Mouse (Mus musculus) CH12.LX (cell line): ENCODE results near the gene Rer1. TPM values are rescaled to one million over a fixed set of nuclear protein-coding genes. Genes with fewer than 3 reads are reported as not detected.

Experiments
- DNase-seq: peaks from one replicate; pipeline ENCODE4 v3.0.0-alpha.2; 2013; ENCODE audit errors: extremely low read depth
- H3K27ac ChIP-seq: 2 replicates; pipeline ENCODE4 v1.5.1; 2012; ENCODE audit warnings: low read depth, mild to moderate bottlenecking, control low read depth, moderate library complexity; ENCODE audit not compliant: insufficient read depth
- H3K27me3 ChIP-seq: replicated peaks from 2 replicates; pipeline ENCODE3; 2012; ENCODE audit warnings: inconsistent platforms
- H3K36me3 ChIP-seq, 2 experiments: replicated peaks in 1 of 2; 2 replicates each; pipeline versions ENCODE3 to v1.6.1; 2012; ENCODE audit warnings: inconsistent platforms in 1 of 2, low read length in 1 of 2, mild to moderate bottlenecking in 1 of 2, mixed read lengths in 1 of 2, moderate library complexity in 1 of 2; ENCODE audit not compliant: control insufficient read depth in 1 of 2, insufficient read depth in 1 of 2
- H3K4me1 ChIP-seq, 2 experiments: 2 replicates each; pipeline ENCODE4 v1.6.1; 2012; ENCODE audit warnings: inconsistent platforms in 1 of 2, moderate library complexity in 1 of 2; ENCODE audit not compliant: insufficient read depth in 2 of 2, control insufficient read depth in 1 of 2
- H3K4me2 ChIP-seq: 2 replicates; pipeline ENCODE4 v1.6.1; 2012; ENCODE audit warnings: low read depth, mild to moderate bottlenecking, control low read depth; ENCODE audit not compliant: poor library complexity, insufficient read depth, severe bottlenecking
- H3K4me3 ChIP-seq, 3 experiments: fragments of 150-350 bp in 1 of 3; sonication (generic) in 1 of 3; replicated peaks in 1 of 3; 2 replicates each; pipeline versions ENCODE3 to v1.5.1; 2011 to 2012; ENCODE audit warnings: low read depth in 2 of 3, low read length in 2 of 3, mild to moderate bottlenecking in 2 of 3, moderate library complexity in 2 of 3, control low read depth in 1 of 3, improper control_type of control experiment in 1 of 3, inconsistent platforms in 1 of 3, mixed read lengths in 1 of 3; ENCODE audit not compliant: poor library complexity in 1 of 3
- H3K79me2 ChIP-seq: replicated peaks from 2 replicates; pipeline ENCODE4 v1.6.1; 2012; ENCODE audit warnings: mild to moderate bottlenecking, moderate library complexity; ENCODE audit not compliant: control insufficient read depth, poor library complexity, insufficient read depth, severe bottlenecking; ENCODE audit errors: extremely low read depth
- H3K9ac ChIP-seq: 2 replicates; pipeline ENCODE4 v1.6.1; 2012; ENCODE audit warnings: low read depth, mild to moderate bottlenecking, control low read depth, moderate library complexity; ENCODE audit not compliant: insufficient read depth
- H3K9me3 ChIP-seq: replicated peaks from 2 replicates; pipeline ENCODE3; 2012; ENCODE audit warnings: low read length, inconsistent platforms, mixed read lengths
- CHD1 ChIP-seq: IDR thresholded peaks from 2 replicates; pipeline ENCODE4 v1.6.1; 2012; ENCODE audit warnings: low read depth, low read length, improper control_type of control experiment, inconsistent platforms
- CTCF ChIP-seq, 2 experiments: IDR thresholded peaks in 1 of 2; conservative IDR thresholded peaks in 1 of 2; 2 replicates each; pipeline ENCODE4 v1.5.1; 2011 to 2012; ENCODE audit warnings: low read depth in 2 of 2, low read length in 2 of 2, improper control_type of control experiment in 1 of 2, inconsistent platforms in 1 of 2, mild to moderate bottlenecking in 1 of 2, moderate library complexity in 1 of 2
- E2F4 ChIP-seq: IDR thresholded peaks from 2 replicates; pipeline ENCODE4 v1.6.1; 2011; ENCODE audit warnings: low read depth, low read length, improper control_type of control experiment; ENCODE audit not compliant: insufficient replicate concordance
- ELF1 ChIP-seq: IDR thresholded peaks from 2 replicates; pipeline ENCODE4 v1.6.1; 2014; ENCODE audit warnings: low read depth, mild to moderate bottlenecking, inconsistent platforms, low read length, improper control_type of control experiment
- EP300 ChIP-seq: IDR thresholded peaks from 2 replicates; pipeline ENCODE4 v1.6.1; 2011; ENCODE audit warnings: low read length, improper control_type of control experiment
- IRF4 ChIP-seq: IDR thresholded peaks from 2 replicates; pipeline ENCODE4 v1.6.1; 2014; ENCODE audit warnings: low read depth, mild to moderate bottlenecking, inconsistent platforms, low read length, improper control_type of control experiment
- MAZ ChIP-seq: IDR thresholded peaks from 2 replicates; pipeline ENCODE4 v1.6.1; 2012; ENCODE audit warnings: low read depth, mild to moderate bottlenecking, inconsistent platforms, low read length, improper control_type of control experiment, moderate library complexity
- MYC ChIP-seq: IDR thresholded peaks from 2 replicates; pipeline ENCODE4 v1.6.1; 2011; ENCODE audit warnings: low read depth, mild to moderate bottlenecking, improper control_type of control experiment, low read length
- NELFE ChIP-seq: IDR thresholded peaks from 2 replicates; pipeline ENCODE4 v1.6.1; 2011; ENCODE audit warnings: low read depth, low read length, improper control_type of control experiment
- PAX5 ChIP-seq: IDR thresholded peaks from 2 replicates; pipeline ENCODE4 v1.6.1; 2012; ENCODE audit warnings: low read length, inconsistent platforms, mixed read lengths
- POLR2A ChIP-seq: IDR thresholded peaks from 2 replicates; pipeline ENCODE4 v1.6.1; 2011; ENCODE audit warnings: low read depth, mild to moderate bottlenecking, improper control_type of control experiment, low read length
- RAD21 ChIP-seq: IDR thresholded peaks from 2 replicates; pipeline ENCODE4 v1.6.1; 2011; ENCODE audit warnings: low read depth, mild to moderate bottlenecking, low read length, improper control_type of control experiment, moderate library complexity
- SMC3 ChIP-seq: IDR thresholded peaks from 2 replicates; pipeline ENCODE4 v1.6.1; 2011; ENCODE audit warnings: low read depth, low read length, improper control_type of control experiment
- TCF12 ChIP-seq: IDR thresholded peaks from 2 replicates; pipeline ENCODE4 v1.6.1; 2014; ENCODE audit warnings: low read depth, mild to moderate bottlenecking, inconsistent platforms, low read length, improper control_type of control experiment
- ZMIZ1 ChIP-seq: IDR thresholded peaks from 2 replicates; pipeline ENCODE4 v1.6.1; 2012; ENCODE audit warnings: low read depth, mild to moderate bottlenecking, inconsistent platforms, low read length, improper control_type of control experiment
- ZNF384 ChIP-seq: IDR thresholded peaks from 2 replicates; pipeline ENCODE4 v1.6.1; 2012; ENCODE audit warnings: low read depth, low read length, improper control_type of control experiment, inconsistent platforms
- dilution Hi-C: fragments of 300-500 bp; cut with MboI; formaldehyde crosslinking; loops from 2 replicates; pipeline ENCODE4 v1.14.3; 2020; ENCODE audit warnings: low sequenced_read_pairs; ENCODE audit not compliant: extremely low pct_unique_long_range_greater_than_20kb, extremely low pct_ligation_motif_present
- in situ Hi-C: fragments of 300-500 bp; cut with MboI; formaldehyde crosslinking; loops from 3 replicates; pipeline ENCODE4 v1.14.3; 2019; ENCODE audit warnings: low sequenced_read_pairs, low pct_ligation_motif_present, low pct_unique_long_range_greater_than_20kb, mixed read lengths
- polyA plus RNA-seq: library from polyadenylated mRNA; unstranded; fragments of >175 nt; gene quantifications from 2 replicates; pipeline ENCODE4 v1.2.1, GENCODE M21; 2012; ENCODE audit warnings: low read depth; ENCODE audit not compliant: insufficient read length
- total RNA-seq, 2 experiments: library from RNA; depleted of rRNA; stranded (reverse); fragments of 300-350 nt in 1 of 2; fragments of >200 nt in 1 of 2; gene quantifications; 2 replicates each; pipeline ENCODE4 v1.2.3; 2012 to 2014

The Rer1 gene
- total and polyA plus RNA-seq, 3 experiments: 126 to 221 (median 135) TPM

DNA sequence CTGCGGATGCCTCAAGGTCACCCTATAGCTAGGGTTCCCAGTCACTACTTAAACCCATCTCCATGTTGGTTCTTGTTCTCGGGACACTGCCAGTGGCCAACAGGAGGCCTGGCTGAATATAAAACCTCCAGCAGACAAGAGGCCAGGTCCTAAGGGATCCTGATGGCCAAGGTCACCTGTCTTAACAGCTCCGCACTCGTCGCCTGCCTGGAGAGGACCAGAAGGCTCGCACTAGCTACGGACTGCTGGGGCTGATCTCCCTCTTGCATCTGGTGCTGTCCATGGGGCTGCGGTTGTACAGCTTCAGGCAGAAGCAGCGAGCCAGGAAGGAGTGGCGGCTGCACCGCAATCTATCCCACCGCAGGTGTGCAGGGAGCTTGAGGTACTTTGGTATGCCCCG, 16.0 kb downstream of the Rer1 start:
- Histone ChIP-seq H3K4me3 (no peak overlapping the region), H3K79me2 (0 out of 2 replicates have a peak, but pooled peaks cover 3% of the 10 kb centered on the region), H3K27ac (no peak overlapping the region), H3K4me2 (no peak overlapping the region), H3K4me1 (peaks cover 0 to 18% of the 10 kb centered on the region in 2 experiments; a peak in 2 of 4 replicates), H3K9ac (no peak overlapping the region), H3K27me3 (no peaks in the 10 kb centered on the region), H3K9me3 (no peaks in the 10 kb centered on the region), H3K36me3 (peaks cover 59 to 68% of the 10 kb centered on the region in 2 experiments)
- DNase-seq: no peak
- in situ Hi-C loops (no loop called here), dilution Hi-C loops (no loop called here)
- TF ChIP-seq TCF12 (no peak), EP300 (no peak), ZNF384 (no peak), PAX5 (no peak), IRF4 (no peak), MAZ (no peak), NELFE (no peak)

DNA sequence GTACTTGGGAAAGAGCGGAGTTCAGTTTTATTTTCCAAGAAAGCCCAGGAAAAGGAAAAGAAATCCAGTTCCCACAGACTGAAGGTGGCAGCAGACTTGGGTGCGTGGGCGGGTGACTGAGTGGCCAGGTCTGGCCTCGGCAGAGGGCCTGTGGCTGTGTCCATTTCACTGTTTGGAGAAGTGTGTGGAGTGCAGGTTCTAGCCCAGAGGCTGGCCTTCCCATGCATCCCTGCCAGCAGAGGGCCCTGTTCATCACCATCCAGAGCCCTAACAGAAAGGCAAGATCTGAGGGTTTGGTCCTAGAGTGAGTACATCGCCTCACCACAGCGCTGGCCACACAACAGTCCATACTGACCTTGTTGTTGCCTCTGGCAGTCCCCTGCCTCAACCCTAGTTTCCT, 17.0 kb downstream of the Rer1 start:
- Histone ChIP-seq H3K27me3 (peaks cover under 1% of the 10 kb centered on the region), H3K79me2 (0 out of 2 replicates have a peak, but pooled peaks cover 3% of the 10 kb centered on the region), H3K4me2 (no peak overlapping the region), H3K27ac (no peak overlapping the region), H3K9me3 (no peaks in the 10 kb centered on the region), H3K4me1 (peaks cover 0 to 21% of the 10 kb centered on the region in 2 experiments; a peak in 2 of 4 replicates), H3K36me3 (peaks cover 51 to 58% of the 10 kb centered on the region in 2 experiments), H3K4me3 (no peak overlapping the region), H3K9ac (no peak overlapping the region)
- in situ Hi-C loops: loop anchor here (5.0 kb wide), 2 partner anchors 122 to 192 kb away; no protein-coding TSS in a partner anchor
- dilution Hi-C loops: no loop called here
- TF ChIP-seq CTCF (conservative IDR thresholded peaks at IDR 0.05 in 1 of 2, IDR thresholded peaks at IDR 0.05 in 1 of 2; ENCODE audit: low read depth in 2 of 2, low read length in 2 of 2): peak in 1 of 2 experiments; percentile 59; a peak in 2 of 4 replicates
- no peak for TF ChIP-seq TCF12
- TF ChIP-seq CHD1: no peak
- no peak for TF ChIP-seq MYC
- TF ChIP-seq ZMIZ1: no peak
- no peak for TF ChIP-seq ELF1
- TF ChIP-seq SMC3: peak; percentile 59
- peak; percentile 34 for TF ChIP-seq RAD21
- TF ChIP-seq EP300: no peak
- no peak for TF ChIP-seq E2F4
- TF ChIP-seq POLR2A: no peak
- DNase-seq: peak; percentile 39
